Mouse (Mus musculus) cerebellum, adult 2 months (tissue): Measurements from ENCODE around the gene Kcnh3.

Experiments used
- CTCF ChIP-seq: fragments of 200-500 bp; IDR thresholded peaks from 2 replicates; pipeline ENCODE4 v1.5.1; 2011; ENCODE audit warnings: low read depth, mild to moderate bottlenecking, control low read depth, low read length, moderate library complexity, borderline replicate concordance; ENCODE audit not compliant: insufficient read depth
- POLR2A ChIP-seq: fragments of 200-500 bp; IDR thresholded peaks from 2 replicates; pipeline ENCODE4 v1.6.1; 2011; ENCODE audit warnings: low read length, control low read depth, borderline replicate concordance; ENCODE audit not compliant: insufficient read depth

GRCm38 (mm10) chr15:99222794-99223584, 1.7 kb upstream of the Kcnh3 start:
- no peak for TF ChIP-seq CTCF
- no peak for TF ChIP-seq POLR2A
